Mouse (Mus musculus) MEL (cell line): Measurements from ENCODE around the gene Gm9736.
"Not testable (repeated sequence)": the region's sequence is repeated elsewhere in the genome, so short reads cannot be mapped to it uniquely, and the experiment has no call there.

Source experiments
- CTCF ChIP-seq, 3 experiments: IDR thresholded peaks in 2 of 3; conservative IDR thresholded peaks in 1 of 3; 2 replicates each; pipeline ENCODE4 v1.5.1; 2011 to 2012; ENCODE audit warnings: low read length in 3 of 3, low read depth in 2 of 3, mild to moderate bottlenecking in 2 of 3, improper control_type of control experiment in 1 of 3, inconsistent platforms in 1 of 3, mixed read lengths in 1 of 3, moderate library complexity in 1 of 3; ENCODE audit not compliant: control insufficient read depth in 1 of 3, insufficient read depth in 1 of 3, poor library complexity in 1 of 3, severe bottlenecking in 1 of 3
- EP300 ChIP-seq, 2 experiments: IDR thresholded peaks; 2 replicates each; pipeline ENCODE4 v1.6.1; 2011; ENCODE audit warnings: improper control_type of control experiment in 2 of 2, low read length in 2 of 2, low read depth in 1 of 2, mild to moderate bottlenecking in 1 of 2
- GABPA ChIP-seq: IDR thresholded peaks from 2 replicates; pipeline ENCODE4 v1.6.1; 2012; ENCODE audit warnings: low read depth, mild to moderate bottlenecking, inconsistent platforms, low read length, improper control_type of control experiment, moderate library complexity
- GATA1 ChIP-seq: IDR thresholded peaks from 2 replicates; pipeline ENCODE4 v1.6.1; 2011; ENCODE audit warnings: low read depth, low read length, improper control_type of control experiment
- MAX ChIP-seq: IDR thresholded peaks from 2 replicates; pipeline ENCODE4 v1.6.1; 2011; ENCODE audit warnings: low read length, improper control_type of control experiment
- MEF2A ChIP-seq: IDR thresholded peaks from 2 replicates; pipeline ENCODE4 v1.6.1; 2014; ENCODE audit warnings: low read depth, mild to moderate bottlenecking, inconsistent platforms, low read length, improper control_type of control experiment; ENCODE audit not compliant: poor library complexity, insufficient replicate concordance, severe bottlenecking; ENCODE audit errors: extremely low read depth
- NELFE ChIP-seq: IDR thresholded peaks from 2 replicates; pipeline ENCODE4 v1.6.1; 2011; ENCODE audit warnings: low read depth, low read length, improper control_type of control experiment
- POLR2A ChIP-seq, 2 experiments: IDR thresholded peaks; 2 replicates each; pipeline ENCODE4 v1.6.1; 2011 to 2012; ENCODE audit warnings: low read length in 2 of 2, mild to moderate bottlenecking in 2 of 2, control low read depth in 1 of 2, improper control_type of control experiment in 1 of 2, low read depth in 1 of 2, moderate library complexity in 1 of 2; ENCODE audit not compliant: control insufficient read depth in 1 of 2, insufficient read depth in 1 of 2, poor library complexity in 1 of 2
- SIN3A ChIP-seq: IDR thresholded peaks from 2 replicates; pipeline ENCODE4 v1.6.1; 2012; ENCODE audit warnings: low read length, improper control_type of control experiment, inconsistent platforms
- TAL1 ChIP-seq: IDR thresholded peaks from 2 replicates; pipeline ENCODE4 v1.6.1; 2012; ENCODE audit warnings: mild to moderate bottlenecking, inconsistent platforms, low read length, moderate library complexity, mixed read lengths
- UBTF ChIP-seq: IDR thresholded peaks from 2 replicates; pipeline ENCODE4 v1.6.1; 2012; ENCODE audit warnings: low read depth, mild to moderate bottlenecking, inconsistent platforms, low read length, improper control_type of control experiment, moderate library complexity, borderline replicate concordance; ENCODE audit not compliant: insufficient read depth

GRCm38 (mm10) chr10:77720299-77720698, 30.9 kb downstream of the Gm9736 start, which contains the start of gene Krtap12-1:
- TF ChIP-seq CTCF (IDR thresholded peaks at IDR 0.05 in 2 of 3, conservative IDR thresholded peaks at IDR 0.05 in 1 of 3; ENCODE audit: control insufficient read depth in 1 of 3, insufficient read depth in 1 of 3, low read depth in 2 of 3, low read length in 3 of 3, poor library complexity in 1 of 3, severe bottlenecking in 1 of 3); TAL1; POLR2A (IDR thresholded peaks at IDR 0.05; ENCODE audit: control insufficient read depth in 1 of 2, insufficient read depth in 1 of 2, low read depth in 1 of 2, low read length in 2 of 2, poor library complexity in 1 of 2); GABPA; GATA1; NELFE; SIN3A; MAX; UBTF; MEF2A; EP300 (IDR thresholded peaks at IDR 0.05; ENCODE audit: low read depth in 1 of 2, low read length in 2 of 2): not testable (repeated sequence)
